Comparison of ENCODE assay signal across 10 mouse cellular contexts in the genomic region with DNA sequence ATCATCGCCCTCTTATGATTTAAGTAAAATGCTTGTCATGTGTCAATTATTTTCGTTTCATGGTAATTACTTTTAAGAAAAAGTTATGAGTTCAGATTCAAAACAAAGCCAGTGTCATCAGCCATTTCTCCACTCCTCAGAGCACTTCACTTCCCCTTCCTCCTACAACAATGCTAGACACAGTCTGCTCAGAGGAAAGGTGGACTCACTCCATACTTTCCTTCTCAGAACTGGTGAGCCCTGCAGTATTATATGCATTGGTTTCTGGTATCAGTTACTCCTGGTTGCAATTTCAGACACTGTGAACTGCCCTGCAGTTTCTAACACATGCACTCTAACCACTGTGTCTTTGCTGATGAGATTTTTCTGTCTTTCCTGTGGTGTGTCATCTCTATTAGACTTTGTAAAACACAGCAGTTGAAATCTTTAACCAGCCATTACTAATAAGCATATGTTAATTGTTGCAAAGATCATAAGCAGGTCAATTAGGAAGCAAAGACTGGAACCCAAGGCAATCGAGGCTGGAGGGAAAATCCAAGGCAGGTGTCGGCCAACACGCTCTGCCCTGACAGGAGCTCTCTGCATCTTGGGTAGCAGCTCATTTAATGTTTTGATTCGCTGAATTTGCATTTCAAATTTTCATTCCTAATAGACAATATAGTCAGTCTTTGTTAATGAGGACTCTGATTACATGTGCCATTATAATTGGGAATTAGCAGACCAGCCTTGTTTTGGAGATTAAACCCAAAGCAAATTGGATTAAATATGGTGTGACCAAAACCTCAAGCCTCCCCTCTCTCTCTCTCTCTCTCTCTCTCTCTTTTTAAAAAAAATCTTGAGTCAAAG.
"Had no signal": no experiment of that assay in that cellular context is flagged by ENCODE, and none has a peak within 500 bp of the region (broad histone marks: within the 10 kb centered on the region; RNA-seq: fewer than 3 reads in every experiment).

No protein-coding gene starts in this region.

- H3K27ac ChIP-seq: kidney, embryonic 15.5 days; limb, embryonic 13.5 days; liver, embryonic 14.5 days; neural tube, embryonic 13.5 days had no signal

- H3K27me3 ChIP-seq: kidney, embryonic 15.5 days; limb, embryonic 13.5 days; neural tube, embryonic 13.5 days had no signal

- H3K4me1 ChIP-seq: kidney, embryonic 15.5 days; limb, embryonic 13.5 days; neural tube, embryonic 13.5 days had no signal

- H3K9ac ChIP-seq: kidney, embryonic 15.5 days; limb, embryonic 13.5 days; liver, embryonic 14.5 days; neural tube, embryonic 13.5 days had no signal

- H3K4me3 ChIP-seq: kidney, embryonic 15.5 days; limb, embryonic 13.5 days; neural tube, embryonic 13.5 days had no signal

- H3K4me2 ChIP-seq: kidney, embryonic 15.5 days; limb, embryonic 13.5 days; neural tube, embryonic 13.5 days had no signal

- H3K9me3 ChIP-seq: kidney, embryonic 15.5 days; limb, embryonic 13.5 days; neural tube, embryonic 13.5 days had no signal

- DNase-seq: kidney, adult 2 months; kidney, postnatal 14 days; left cerebral cortex, postnatal 4 days; lung, adult 18-20 months; thymus, adult 2 months; thymus, postnatal 25 days had no signal

- H3K36me3 ChIP-seq: kidney, embryonic 15.5 days; limb, embryonic 13.5 days; neural tube, embryonic 13.5 days had no signal
